Mouse (Mus musculus) heart, adult 8-10 months (tissue): ENCODE measurements at regions not wholly inside any gene's neighbourhood (a gene's known extent, or its start where the extent isn't known, plus 50 kb on each side); places are given as distances from the start of the nearest gene placed in this dataset.

Experiments used
- DNase-seq: peaks from one replicate; pipeline ENCODE4 v3.0.0; 2022; ENCODE audit warnings: low spot score

DNA sequence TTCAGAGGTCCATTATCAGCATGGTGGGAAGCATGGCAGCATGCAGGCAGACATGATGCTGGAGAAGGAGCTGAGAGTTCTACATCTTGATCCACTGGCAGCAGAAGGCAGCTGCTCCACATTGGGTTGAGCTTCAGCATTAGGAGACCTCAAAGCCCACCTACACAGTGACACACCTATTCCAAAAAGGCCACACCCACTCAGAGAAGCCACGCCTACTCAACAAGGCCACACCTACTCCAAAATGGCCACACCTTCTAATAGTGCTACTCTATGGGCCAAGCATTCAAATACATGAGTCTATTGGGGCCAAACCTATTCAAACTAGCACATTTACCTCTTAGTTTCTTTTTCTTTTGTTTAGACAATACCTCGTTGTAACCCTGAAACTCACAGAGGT is 50.4 kb upstream of the Sox13 start:
- DNase-seq = no peak
